Comparison of ENCODE assay signal across 16 mouse cellular contexts in the genomic region with DNA sequence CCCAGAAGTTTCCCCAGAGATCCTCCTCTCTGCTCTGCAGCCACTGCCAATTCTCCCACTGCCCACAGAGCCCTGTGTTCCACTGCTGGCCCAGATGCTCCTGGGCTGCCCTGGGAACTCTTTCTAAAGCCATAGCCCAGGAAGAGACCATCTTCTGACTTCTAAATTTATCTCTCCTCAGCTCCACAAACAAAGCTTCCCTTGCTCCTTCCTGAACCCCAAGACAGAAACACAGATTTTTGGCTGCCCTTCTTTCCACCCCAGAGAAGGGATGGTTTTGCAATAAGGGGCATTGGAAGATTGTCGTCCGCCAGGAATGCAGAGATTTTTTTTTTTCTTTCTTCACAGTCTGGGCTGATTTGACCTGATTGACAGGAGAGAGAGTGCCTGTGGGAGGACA.
DNase-seq lines count a peak whose midpoint lies in the region; ATAC-seq and TF ChIP-seq lines count a peak whose summit lies in the region.
"Had no signal": no experiment of that assay in that cellular context is flagged by ENCODE, and none has a peak within 500 bp of the region (broad histone marks: within the 10 kb centered on the region; RNA-seq: fewer than 3 reads in every experiment).

No protein-coding gene starts in this region.

- no peak for ATAC-seq in limb, embryonic 15.5 days (ENCODE audit: insufficient number of reproducible peaks, low FRiP score, low TSS enrichment, low read depth)
- ATAC-seq in heart, embryonic 16.5 days (replicated peaks; ENCODE audit: extremely low read depth, insufficient read depth, low FRiP score) = no peak
- ATAC-seq: forebrain, embryonic 13.5 days; inflammation-experienced regulatory T-cells, adult 6 months had no signal

- peaks cover 31% of the 10 kb centered on the region for H3K4me1 ChIP-seq in limb, embryonic 15.5 days
- H3K4me1 ChIP-seq in limb, embryonic 10.5 days = peaks cover 5% of the 10 kb centered on the region
- H3K4me1 ChIP-seq in heart, embryonic 16.5 days (ENCODE audit: control insufficient read depth, insufficient read depth, low read length) = peaks cover 28% of the 10 kb centered on the region

- H3K4me3 ChIP-seq in limb, embryonic 15.5 days = no peak overlapping the region
- no peak overlapping the region for H3K4me3 ChIP-seq in limb, embryonic 10.5 days
- no peak overlapping the region for H3K4me3 ChIP-seq in C2C12 (ENCODE audit: insufficient read depth, poor library complexity, severe bottlenecking)
- no peak overlapping the region for H3K4me3 ChIP-seq in heart, embryonic 16.5 days (ENCODE audit: low read length)
- H3K4me3 ChIP-seq: forebrain, embryonic 13.5 days; hindbrain, embryonic 10.5 days; left cerebral cortex, adult 2 months; midbrain, embryonic 12.5 days had no signal

- 52% methylated on average over 2 of the region's 2 CpGs for WGBS in limb, embryonic 15.5 days
- WGBS in limb, embryonic 10.5 days = 81% methylated on average over 2 of the region's 2 CpGs
- WGBS in heart, embryonic 16.5 days = 52% methylated on average over 2 of the region's 2 CpGs

- no peaks in the 10 kb centered on the region for H3K9me3 ChIP-seq in limb, embryonic 15.5 days
- no peaks in the 10 kb centered on the region for H3K9me3 ChIP-seq in limb, embryonic 10.5 days (replicated peaks)
- peaks cover 7% of the 10 kb centered on the region; the same call in 1 of the 2 replicates for H3K9me3 ChIP-seq in heart, embryonic 16.5 days (replicated peaks; ENCODE audit: control insufficient read depth, low read length)

- H3K79me2 ChIP-seq in C2C12 (ENCODE audit: control insufficient read depth, insufficient read depth) = no peaks in the 10 kb centered on the region

- peak; percentile 47 to 53 for DNase-seq in heart, adult 18-20 months
- DNase-seq in heart, postnatal 36 days = no peak
- DNase-seq in limb, embryonic 10.5 days (ENCODE audit: low spot score) = no peak
- DNase-seq in cerebellum, adult 11-12 months = no peak
- no peak for DNase-seq in spleen, adult 12 weeks (ENCODE audit: low spot score)
- DNase-seq: cerebellum, postnatal 25 days; retina, postnatal 1 day had no signal

- 0 out of 2 replicates have a peak overlapping the region, but pooled peaks have one; percentile 1 for H3K27ac ChIP-seq in limb, embryonic 15.5 days
- no peak overlapping the region for H3K27ac ChIP-seq in limb, embryonic 10.5 days
- peak overlapping the region; percentile 65 for H3K27ac ChIP-seq in heart, embryonic 16.5 days (ENCODE audit: low read length)
- H3K27ac ChIP-seq: forebrain, embryonic 13.5 days; hindbrain, embryonic 10.5 days; left cerebral cortex, adult 2 months; midbrain, embryonic 12.5 days had no signal

- intact Hi-C loops in heart, postnatal 36 days (cut with DNase I) = no loop called here

- H3K79me3 ChIP-seq in C2C12 (ENCODE audit: low read depth) = no peaks in the 10 kb centered on the region

- H3K9ac ChIP-seq in limb, embryonic 15.5 days = no peak overlapping the region
- H3K9ac ChIP-seq in heart, embryonic 16.5 days (ENCODE audit: low read length) = no peak overlapping the region
- H3K9ac ChIP-seq: forebrain, embryonic 13.5 days; midbrain, embryonic 12.5 days had no signal

- H3K36me3 ChIP-seq in limb, embryonic 15.5 days = no peaks in the 10 kb centered on the region
- H3K36me3 ChIP-seq in limb, embryonic 10.5 days = no peaks in the 10 kb centered on the region
- H3K36me3 ChIP-seq in C2C12 (ENCODE audit: control insufficient read depth, insufficient read depth) = no peaks in the 10 kb centered on the region
- no peaks in the 10 kb centered on the region for H3K36me3 ChIP-seq in heart, embryonic 16.5 days (ENCODE audit: control insufficient read depth, insufficient read depth)
- H3K36me3 ChIP-seq: G1E; hindbrain, embryonic 10.5 days; midbrain, embryonic 12.5 days had no signal

- no peaks in the 10 kb centered on the region for H3K27me3 ChIP-seq in limb, embryonic 15.5 days
- no peaks in the 10 kb centered on the region for H3K27me3 ChIP-seq in limb, embryonic 10.5 days (ENCODE audit: low read depth, poor library complexity, severe bottlenecking)
- H3K27me3 ChIP-seq in C2C12 (ENCODE audit: control insufficient read depth, insufficient read depth, insufficient read length) = no peaks in the 10 kb centered on the region
- no peaks in the 10 kb centered on the region for H3K27me3 ChIP-seq in heart, embryonic 16.5 days (ENCODE audit: control insufficient read depth, insufficient read depth, low read length)
- H3K27me3 ChIP-seq: forebrain, embryonic 13.5 days; midbrain, embryonic 12.5 days had no signal

- H3K4me2 ChIP-seq in limb, embryonic 15.5 days = no peak overlapping the region
- H3K4me2 ChIP-seq in heart, embryonic 16.5 days (ENCODE audit: low read depth, low read length) = no peak overlapping the region
- H3K4me2 ChIP-seq: forebrain, embryonic 13.5 days; midbrain, embryonic 12.5 days had no signal

- TF ChIP-seq CTCF in C2C12 (IDR thresholded peaks at IDR 0.05; ENCODE audit: control insufficient read depth, insufficient read depth, insufficient read length) = no peak

- H3ac ChIP-seq in C2C12 (ENCODE audit: control insufficient read depth, insufficient read length, low read depth) = no peak overlapping the region

TF ChIP-seq in C2C12, 6 proteins besides CTCF, POLR2A, EP300 and RAD21:
- peak; percentile 66 for TF ChIP-seq CEBPB (IDR thresholded peaks at IDR 0.05; ENCODE audit: low read depth)
- TF ChIP-seq MAX (IDR thresholded peaks at IDR 0.05) = no peak
- TF ChIP-seq FOSL1 (IDR thresholded peaks at IDR 0.05; ENCODE audit: insufficient read depth, low read length, poor library complexity, severe bottlenecking) = no peak

Comparison
In these comparisons a context has a peak if more than half of its experiments do, and no peak if none do; other contexts are left out.
1. DNase-seq: peak in heart, adult 18-20 months (2 of 2); none in heart, postnatal 36 days (0 of 2), limb, embryonic 10.5 days (single experiment), cerebellum, adult 11-12 months (single experiment) and spleen, adult 12 weeks (single experiment).